Mouse (Mus musculus): ENCODE data around the gene Tpst2. TPM values are rescaled to one million over a fixed set of nuclear protein-coding genes. Genes with fewer than 3 reads are reported as not detected.
A peak's percentile ranks its signal among the peaks of the same experiment; 100 is the strongest.

The Tpst2 gene
- total and polyA plus RNA-seq, 3 experiments = 36.9 to 43.6 (median 38.3) TPM

GRCm38 (mm10) chr5:112236631-112237030 is 39.9 kb upstream of the Tpst2 start:
- intact Hi-C loops (cut with DNase I) = no loop called here
- Histone ChIP-seq H3K9ac (ENCODE audit: low read depth, low read length) (no peak overlapping the region), H3K79me2 (replicated peaks; ENCODE audit: control insufficient read depth, insufficient read depth, low read length) (no peaks in the 10 kb centered on the region), H3K27ac (no peak overlapping the region), H3K4me3 (no peak overlapping the region), H3K4me1 (ENCODE audit: control insufficient read depth, insufficient read depth, low read length) (no peaks in the 10 kb centered on the region), H3K36me3 (ENCODE audit: control insufficient read depth, insufficient read depth, low read length) (no peaks in the 10 kb centered on the region), H3K27me3 (ENCODE audit: control insufficient read depth, insufficient read depth, low read length) (peaks cover 3% of the 10 kb centered on the region; the same call in 1 of the 2 replicates)
- DNase-seq = no peak
- TF ChIP-seq CTCF (IDR thresholded peaks at IDR 0.05) = no peak
- TF ChIP-seq POLR2A (IDR thresholded peaks at IDR 0.05; ENCODE audit: insufficient read depth, low read depth, low read length) = no peak
- TF ChIP-seq EP300 (IDR thresholded peaks at IDR 0.05; ENCODE audit: insufficient read depth, low read depth, low read length) = no peak
- WGBS = 82% methylated on average over 2 of the region's 2 CpGs

- Histone ChIP-seq H3K36me3 (ENCODE audit: control insufficient read depth, insufficient read depth, low read length) (no peaks in the 10 kb centered on the region), H3K27me3 (ENCODE audit: control insufficient read depth, insufficient read depth, low read length) (peaks cover 3% of the 10 kb centered on the region; the same call in 1 of the 2 replicates), H3K4me1 (ENCODE audit: control insufficient read depth, insufficient read depth, low read length) (no peaks in the 10 kb centered on the region), H3K9ac (ENCODE audit: low read depth, low read length) (no peak overlapping the region), H3K4me3 (no peak overlapping the region), H3K79me2 (replicated peaks; ENCODE audit: control insufficient read depth, insufficient read depth, low read length) (no peaks in the 10 kb centered on the region), H3K27ac (no peak overlapping the region)
- no peak for TF ChIP-seq CTCF (IDR thresholded peaks at IDR 0.05)
- DNase-seq = no peak
- WGBS = 24% methylated on average over 16 of the region's 16 CpGs
- intact Hi-C loops (cut with DNase I) = no loop called here
These were observed 39.1 kb upstream of the Tpst2 start for GRCm38 (mm10) chr5:112237439-112237838.

GRCm38 (mm10) chr5:112237866-112238570 is 38.5 kb upstream of the Tpst2 start:
- intact Hi-C loops (cut with DNase I) = no loop called here
- Histone ChIP-seq H3K27me3 (ENCODE audit: control insufficient read depth, insufficient read depth, low read length) (peaks cover 3% of the 10 kb centered on the region; the same call in 1 of the 2 replicates), H3K27ac (no peak overlapping the region), H3K4me3 (no peak overlapping the region), H3K79me2 (replicated peaks; ENCODE audit: control insufficient read depth, insufficient read depth, low read length) (no peaks in the 10 kb centered on the region), H3K9ac (ENCODE audit: low read depth, low read length) (no peak overlapping the region), H3K4me1 (ENCODE audit: control insufficient read depth, insufficient read depth, low read length) (no peaks in the 10 kb centered on the region), H3K36me3 (ENCODE audit: control insufficient read depth, insufficient read depth, low read length) (no peaks in the 10 kb centered on the region)
- TF ChIP-seq EP300 (IDR thresholded peaks at IDR 0.05; ENCODE audit: insufficient read depth, low read depth, low read length) = no peak
- no peak for TF ChIP-seq POLR2A (IDR thresholded peaks at IDR 0.05; ENCODE audit: insufficient read depth, low read depth, low read length)
- no peak for TF ChIP-seq CTCF (IDR thresholded peaks at IDR 0.05)
- WGBS = 58% methylated on average over 9 of the region's 9 CpGs
- no peak for DNase-seq

- no peaks in the 10 kb centered on the region for H3K4me1 ChIP-seq (ENCODE audit: control insufficient read depth, insufficient read depth, low read length)
- H3K4me3 ChIP-seq = no peak overlapping the region
- H3K79me2 ChIP-seq (replicated peaks; ENCODE audit: control insufficient read depth, insufficient read depth, low read length) = no peaks in the 10 kb centered on the region
- no peak overlapping the region for H3K9ac ChIP-seq (ENCODE audit: low read depth, low read length)
- no peaks in the 10 kb centered on the region for H3K36me3 ChIP-seq (ENCODE audit: control insufficient read depth, insufficient read depth, low read length)
- no peak overlapping the region for H3K27ac ChIP-seq
- intact Hi-C loops (cut with DNase I) = no loop called here
- no peak for TF ChIP-seq EP300 (IDR thresholded peaks at IDR 0.05; ENCODE audit: insufficient read depth, low read depth, low read length)
- no peak for TF ChIP-seq CTCF (IDR thresholded peaks at IDR 0.05)
- TF ChIP-seq POLR2A (IDR thresholded peaks at IDR 0.05; ENCODE audit: insufficient read depth, low read depth, low read length) = no peak
- H3K27me3 ChIP-seq (ENCODE audit: control insufficient read depth, insufficient read depth, low read length) = peaks cover 3% of the 10 kb centered on the region; the same call in 1 of the 2 replicates
- 77% methylated on average over 3 of the region's 3 CpGs for WGBS
- DNase-seq = no peak
These were observed 37.6 kb upstream of the Tpst2 start for GRCm38 (mm10) chr5:112238781-112239482.

GRCm38 (mm10) chr5:112240761-112241160 is 35.7 kb upstream of the Tpst2 start:
- DNase-seq = peak; percentile 85 to 92
- Histone ChIP-seq H3K27me3 (ENCODE audit: control insufficient read depth, insufficient read depth, low read length) (peaks cover 3% of the 10 kb centered on the region; the same call in 1 of the 2 replicates), H3K4me3 (peak overlapping the region; percentile 18; the same call in 1 of the 2 replicates), H3K9ac (ENCODE audit: low read depth, low read length) (no peak overlapping the region), H3K36me3 (ENCODE audit: control insufficient read depth, insufficient read depth, low read length) (no peaks in the 10 kb centered on the region), H3K4me1 (ENCODE audit: control insufficient read depth, insufficient read depth, low read length) (no peaks in the 10 kb centered on the region), H3K79me2 (replicated peaks; ENCODE audit: control insufficient read depth, insufficient read depth, low read length) (no peaks in the 10 kb centered on the region), H3K27ac (no peak overlapping the region)
- 2% methylated on average over 10 of the region's 10 CpGs for WGBS
- intact Hi-C loops (cut with DNase I) = loop anchor here (1.0 to 2.0 kb wide), 5 partner anchors 34 to 189 kb away; partner anchors contain the start of gene Tfip11
- TF ChIP-seq CTCF (IDR thresholded peaks at IDR 0.05) (peak; percentile 86), POLR2A (IDR thresholded peaks at IDR 0.05; ENCODE audit: insufficient read depth, low read depth, low read length) (no peak), EP300 (IDR thresholded peaks at IDR 0.05; ENCODE audit: insufficient read depth, low read depth, low read length) (peak; percentile 94)

GRCm38 (mm10) chr5:112241849-112242248 is 34.6 kb upstream of the Tpst2 start:
- Histone ChIP-seq H3K9ac (ENCODE audit: low read depth, low read length) (no peak overlapping the region), H3K27ac (no peak overlapping the region), H3K36me3 (ENCODE audit: control insufficient read depth, insufficient read depth, low read length) (no peaks in the 10 kb centered on the region), H3K4me3 (no peak overlapping the region), H3K79me2 (replicated peaks; ENCODE audit: control insufficient read depth, insufficient read depth, low read length) (no peaks in the 10 kb centered on the region), H3K4me1 (ENCODE audit: control insufficient read depth, insufficient read depth, low read length) (no peaks in the 10 kb centered on the region), H3K27me3 (ENCODE audit: control insufficient read depth, insufficient read depth, low read length) (peaks cover 3% of the 10 kb centered on the region; the same call in 1 of the 2 replicates)
- DNase-seq = no peak
- no peak for TF ChIP-seq EP300 (IDR thresholded peaks at IDR 0.05; ENCODE audit: insufficient read depth, low read depth, low read length)
- no peak for TF ChIP-seq CTCF (IDR thresholded peaks at IDR 0.05)
- TF ChIP-seq POLR2A (IDR thresholded peaks at IDR 0.05; ENCODE audit: insufficient read depth, low read depth, low read length) = no peak
- intact Hi-C loops (cut with DNase I) = loop anchor here (2.0 kb wide), 3 partner anchors 33 to 85 kb away; partner anchors contain the start of gene Tfip11
- 67% methylated on average over 2 of the region's 2 CpGs for WGBS
